Mouse (Mus musculus): Measurements from ENCODE around the gene Nt5c2.

Nt5c2 gene

DNA sequence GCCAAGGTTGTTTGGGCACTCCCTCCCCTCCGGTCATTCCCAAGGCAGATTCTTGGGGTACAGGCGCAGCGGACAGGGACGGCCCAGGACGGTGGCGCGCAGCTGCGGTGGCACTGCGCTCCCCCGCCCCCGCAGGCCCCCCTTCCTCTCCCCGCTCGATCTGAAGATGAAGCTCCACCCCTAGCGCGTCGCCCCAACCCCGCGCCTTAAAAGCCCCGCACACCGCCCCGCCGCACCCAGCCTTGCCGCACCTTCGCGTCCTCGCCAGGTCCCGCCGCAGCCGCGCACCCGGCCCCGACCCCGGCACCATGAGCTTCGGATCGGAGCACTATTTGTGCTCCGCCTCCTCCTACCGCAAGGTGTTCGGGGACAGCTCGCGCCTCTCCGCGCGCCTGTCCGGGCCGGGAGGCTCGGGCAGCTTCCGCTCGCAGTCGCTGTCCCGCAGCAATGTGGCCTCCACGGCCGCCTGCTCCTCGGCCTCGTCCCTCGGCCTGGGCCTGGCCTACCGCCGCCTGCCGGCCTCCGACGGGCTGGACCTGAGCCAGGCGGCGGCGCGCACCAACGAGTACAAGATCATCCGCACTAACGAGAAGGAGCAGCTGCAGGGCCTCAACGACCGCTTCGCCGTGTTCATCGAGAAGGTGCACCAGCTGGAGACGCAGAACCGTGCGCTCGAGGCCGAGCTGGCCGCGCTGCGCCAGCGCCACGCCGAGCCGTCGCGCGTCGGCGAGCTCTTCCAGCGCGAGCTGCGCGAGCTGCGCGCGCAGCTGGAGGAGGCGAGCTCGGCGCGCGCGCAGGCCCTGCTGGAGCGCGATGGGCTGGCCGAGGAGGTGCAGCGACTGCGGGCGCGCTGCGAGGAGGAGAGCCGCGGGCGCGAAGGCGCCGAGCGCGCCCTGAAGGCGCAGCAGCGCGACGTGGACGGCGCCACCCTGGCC, at the start of gene Nt5c2, which contains the start of gene Ina:
TSS of gene Nt5c2 (minus strand) at position 707 of the 935 bp plus-strand sequence.
TSS of gene Ina (plus strand) at position 252 of the 935 bp plus-strand sequence.
- DNase-seq (ENCODE audit: low read depth, low spot score), result peak; percentile 40

DNA sequence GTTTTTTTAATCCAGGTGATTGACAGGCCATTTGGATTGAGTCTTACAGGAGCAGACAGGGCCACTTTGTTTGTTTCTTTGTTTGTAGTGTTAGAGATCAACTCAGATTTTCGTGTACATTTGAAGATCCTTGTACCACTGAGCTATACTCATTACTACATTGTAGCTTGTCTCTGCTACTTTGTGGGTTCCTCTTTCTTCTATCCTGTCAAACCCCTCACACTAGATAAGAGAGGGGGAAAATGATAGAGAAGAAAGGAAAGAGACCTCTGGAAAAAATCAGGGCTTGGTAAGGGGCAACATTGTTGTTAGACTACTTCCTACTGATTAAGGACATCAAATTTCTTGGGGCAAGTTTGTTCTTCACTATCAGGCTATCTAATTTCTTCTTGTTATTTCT, 42.7 kb upstream of the Nt5c2 start:
- DNase-seq (ENCODE audit: low read depth, low spot score), result no peak

DNA sequence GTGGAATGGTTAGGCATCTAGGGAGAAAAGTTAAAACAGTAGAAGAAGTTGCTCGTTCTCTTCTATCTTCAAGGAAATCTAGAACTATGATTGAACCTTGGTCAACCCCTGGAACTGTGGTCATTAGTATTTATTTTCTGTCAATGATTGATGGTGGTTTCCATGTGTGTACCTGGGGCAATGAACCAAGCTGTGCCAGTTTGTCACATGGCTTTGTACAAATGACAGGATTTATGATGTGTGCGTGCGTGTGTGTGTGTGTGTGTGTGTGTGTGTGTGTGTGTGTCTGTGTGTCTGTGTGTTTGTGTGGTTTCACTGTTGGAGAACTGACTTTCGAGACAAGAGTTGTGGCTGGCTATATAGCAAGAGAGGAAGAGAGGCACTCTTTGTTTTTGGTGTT, 38.5 kb upstream of the Nt5c2 start:
- no peak for DNase-seq (ENCODE audit: low read depth, low spot score)

DNA sequence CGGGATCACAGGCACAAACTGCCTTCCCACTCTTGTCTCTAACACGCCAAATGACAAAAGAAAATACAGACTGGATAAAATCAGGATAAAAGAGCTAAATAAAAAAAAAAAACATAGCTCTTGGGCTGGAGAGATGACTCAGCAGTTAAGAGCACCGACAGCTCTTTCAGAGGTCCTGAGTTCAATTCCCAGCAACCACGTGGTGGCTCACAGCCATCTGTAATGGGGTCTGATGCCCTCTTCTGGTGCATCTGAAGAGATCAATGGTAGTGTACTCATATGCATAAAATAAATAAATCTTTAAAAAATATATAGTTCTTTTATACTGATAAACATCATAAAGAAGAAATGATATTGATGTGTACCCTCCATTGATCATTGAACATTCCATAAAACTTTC, 38.0 kb upstream of the Nt5c2 start:
- no peak for DNase-seq (ENCODE audit: low read depth, low spot score)

DNA sequence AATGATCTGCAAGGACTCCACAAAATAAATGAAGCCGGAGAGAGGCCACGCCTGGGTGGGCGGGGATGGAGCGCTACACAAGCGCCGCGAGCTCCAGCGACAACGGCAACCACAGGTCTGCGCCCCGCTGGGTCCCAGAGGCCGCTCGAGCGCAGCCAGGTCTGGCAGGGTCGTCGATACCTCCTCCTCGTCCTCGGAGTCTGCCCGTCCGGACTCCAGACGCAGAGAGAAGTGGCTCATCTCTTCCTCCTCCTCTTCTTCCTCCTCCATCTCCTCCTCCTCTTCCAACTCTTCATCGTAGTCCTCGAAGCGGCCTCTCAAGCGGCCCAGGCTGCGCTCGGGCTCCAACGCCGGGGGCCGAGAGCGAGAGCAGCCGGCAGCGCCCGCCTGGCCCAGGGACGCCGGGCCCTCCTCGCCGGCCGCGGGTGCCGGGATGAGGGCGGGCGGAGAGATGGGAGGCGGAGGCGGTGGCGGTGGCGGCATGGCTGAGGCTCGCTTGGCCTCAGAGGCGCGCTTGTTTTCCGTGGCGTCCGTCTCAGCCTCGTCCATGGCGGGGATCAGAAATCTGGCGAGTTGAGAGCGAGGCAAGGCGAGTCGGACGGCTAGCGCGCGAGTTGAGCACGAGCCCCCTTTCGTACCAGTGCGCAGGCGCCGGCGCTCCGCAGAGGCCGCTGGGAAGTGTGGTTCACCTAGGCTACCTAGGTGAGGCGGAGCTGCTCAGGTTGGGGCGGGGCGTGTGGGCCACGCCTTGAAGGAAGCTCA, 35.5 kb upstream of the Nt5c2 start, which contains the start of gene Pcgf6:
TSS of gene Pcgf6 (minus strand) at position 636 of the 762 bp plus-strand sequence.
- peak; percentile 70 for DNase-seq (ENCODE audit: low read depth, low spot score)

DNA sequence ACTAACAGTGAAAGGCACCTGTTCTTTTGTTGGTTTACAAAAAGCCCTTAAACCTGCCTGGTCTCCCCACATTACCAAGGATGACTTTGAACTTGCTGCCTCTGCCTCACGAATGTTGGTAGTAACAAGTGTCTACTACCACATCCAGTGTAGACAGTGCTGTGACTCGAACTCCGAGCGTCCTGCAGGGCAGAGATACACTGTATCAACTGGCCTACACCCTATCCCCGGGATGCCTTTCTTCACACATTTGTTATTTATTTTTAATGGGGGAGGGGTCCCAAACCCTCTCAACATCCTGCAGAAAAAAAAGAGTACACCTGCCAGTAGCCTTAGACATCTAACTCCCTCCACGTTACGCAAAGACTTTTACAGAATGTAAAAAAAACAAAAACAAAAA, 34.9 kb upstream of the Nt5c2 start:
- DNase-seq (ENCODE audit: low read depth, low spot score), result no peak

DNA sequence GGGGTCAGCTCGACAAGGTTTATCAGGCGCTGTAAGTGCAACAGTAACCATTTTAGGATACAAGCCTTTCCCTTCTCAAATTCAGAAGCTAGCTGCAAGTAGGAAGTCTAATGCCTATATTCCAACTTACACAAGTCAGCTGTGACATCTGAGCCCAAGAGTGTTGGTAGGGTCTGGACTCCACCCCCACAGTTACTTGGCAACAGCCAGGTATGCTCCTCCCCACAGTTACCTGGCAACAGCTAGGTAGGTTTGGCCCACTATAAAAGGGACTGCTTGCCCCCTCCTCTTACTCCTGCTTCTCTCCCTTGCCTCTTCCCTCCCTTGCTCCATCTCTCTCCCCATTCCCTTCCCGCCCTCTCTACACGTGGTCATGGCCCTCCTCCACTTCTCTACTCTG, 34.1 kb upstream of the Nt5c2 start:
- no peak for DNase-seq (ENCODE audit: low read depth, low spot score)

DNA sequence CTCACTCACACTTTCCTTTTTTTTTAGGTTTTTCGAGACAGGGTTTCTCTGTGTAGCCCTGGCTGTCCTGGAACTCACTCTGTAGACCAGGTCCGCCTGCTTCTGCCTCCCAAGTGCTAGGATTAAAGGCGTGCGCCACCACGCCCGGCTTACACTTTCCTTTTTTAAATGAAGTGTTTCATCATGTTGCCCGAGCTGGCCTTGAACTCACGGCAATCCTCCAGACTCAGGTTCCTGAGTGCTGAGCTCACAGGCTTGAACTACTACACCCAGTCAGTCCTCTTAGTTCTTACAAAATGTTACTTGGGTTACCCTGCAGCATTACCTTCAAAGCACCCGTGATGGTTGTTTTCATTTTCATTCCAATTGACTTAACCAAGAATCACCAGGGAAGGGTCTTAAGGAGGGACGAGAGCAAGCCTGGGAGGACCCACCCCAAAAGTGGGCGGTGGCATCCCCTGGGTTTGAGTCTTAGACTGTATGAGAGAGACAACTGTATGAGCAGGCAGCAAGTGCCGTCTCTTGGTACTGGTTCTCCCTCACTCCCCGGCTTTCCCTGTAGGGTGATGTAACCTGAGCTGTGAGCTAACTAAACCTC, 32.4 kb upstream of the Nt5c2 start:
- DNase-seq (ENCODE audit: low read depth, low spot score), result no peak

DNA sequence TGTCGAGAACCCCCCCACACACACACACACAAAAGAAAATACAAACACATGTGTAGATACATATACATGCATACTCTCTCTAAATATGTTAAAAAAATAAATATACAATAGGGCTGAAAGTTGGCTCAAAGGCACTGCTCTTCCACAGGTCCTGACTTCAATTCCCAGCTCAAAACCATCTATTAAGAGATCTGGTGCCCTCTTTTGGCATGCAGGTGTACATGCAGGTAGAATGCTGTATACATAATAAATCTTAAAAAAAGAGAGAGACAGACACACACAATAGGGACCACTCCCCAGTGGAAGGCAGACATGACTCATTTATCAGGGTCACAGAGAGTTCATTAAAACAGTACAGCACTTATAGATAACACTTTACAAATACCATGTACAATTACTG, 31.4 kb upstream of the Nt5c2 start:
- DNase-seq (ENCODE audit: low read depth, low spot score), result no peak

DNA sequence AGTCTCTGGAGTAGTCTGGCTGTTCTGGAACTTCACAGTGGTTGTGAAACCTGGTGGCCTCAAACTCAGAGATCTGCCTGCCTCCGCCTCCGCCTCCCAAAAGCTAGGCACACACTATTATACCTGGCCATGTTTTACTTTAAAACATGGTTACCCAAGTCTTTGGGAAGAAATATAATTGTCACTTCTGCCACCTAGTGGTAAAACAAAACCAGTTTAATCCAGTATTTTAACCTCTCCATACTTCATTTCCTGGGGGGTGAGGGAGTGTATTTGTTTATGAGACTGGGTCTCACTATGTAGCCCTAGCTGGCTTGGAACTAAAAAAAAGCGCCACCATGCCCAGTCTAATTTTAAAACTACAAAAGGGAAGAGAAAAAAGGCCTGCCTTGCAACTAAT, 28.7 kb upstream of the Nt5c2 start:
- DNase-seq (ENCODE audit: low read depth, low spot score), result no peak

DNA sequence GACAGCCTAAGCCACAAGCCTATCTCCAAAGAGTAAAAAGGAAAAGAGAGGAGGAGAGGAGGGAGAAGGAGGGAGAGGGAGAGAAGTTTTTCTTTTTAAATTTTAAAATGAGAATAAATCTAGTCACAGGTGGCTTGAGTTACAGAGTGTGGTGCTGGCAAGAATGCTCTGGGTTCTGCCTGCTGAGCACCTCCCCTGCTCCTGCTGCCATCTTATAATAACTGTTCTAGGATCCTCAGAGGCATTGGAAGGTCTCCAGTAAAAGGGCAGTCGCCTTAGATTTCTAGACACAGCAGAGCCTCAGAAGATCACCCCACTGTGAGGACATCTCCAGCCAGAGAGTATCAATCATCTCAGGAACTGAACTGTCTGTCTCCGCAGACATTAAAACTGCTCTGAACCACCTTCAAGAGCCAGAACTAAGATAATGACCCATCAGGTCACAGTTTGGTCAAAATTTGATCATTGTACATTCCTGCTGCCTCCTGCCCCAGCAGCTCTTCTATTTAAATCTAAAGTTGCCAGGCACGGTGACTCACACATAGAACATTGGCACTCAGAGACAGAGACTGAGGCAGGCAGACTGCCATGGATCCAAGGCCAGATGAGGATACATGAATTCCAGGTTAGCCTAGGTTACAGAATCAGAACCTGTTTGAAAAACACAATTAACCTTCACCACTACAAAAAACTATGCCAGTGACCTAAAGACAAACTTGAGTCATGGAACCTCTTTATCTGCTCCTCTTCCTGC, 25.9 kb upstream of the Nt5c2 start:
- no peak for DNase-seq (ENCODE audit: low read depth, low spot score)

DNA sequence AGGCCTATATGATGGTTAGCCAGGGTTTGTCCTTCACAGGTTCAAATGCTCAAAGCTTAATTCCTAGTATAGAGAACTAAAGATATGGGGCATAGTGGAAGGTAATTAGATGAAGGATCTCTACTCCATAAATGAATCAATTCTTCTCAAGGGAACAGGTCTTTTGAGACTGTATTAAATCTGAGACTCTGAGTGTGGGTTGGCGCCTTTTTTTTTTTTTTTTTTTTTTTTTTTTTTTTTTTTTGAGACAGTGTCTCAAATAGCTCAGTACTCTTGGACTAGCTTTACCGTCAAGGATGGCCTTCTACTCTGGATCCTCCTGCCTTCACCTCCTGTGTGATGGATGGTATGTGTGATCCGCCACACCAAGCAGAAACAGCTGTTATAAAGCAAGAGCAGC, 21.6 kb upstream of the Nt5c2 start:
- DNase-seq (ENCODE audit: low read depth, low spot score), result no peak

DNA sequence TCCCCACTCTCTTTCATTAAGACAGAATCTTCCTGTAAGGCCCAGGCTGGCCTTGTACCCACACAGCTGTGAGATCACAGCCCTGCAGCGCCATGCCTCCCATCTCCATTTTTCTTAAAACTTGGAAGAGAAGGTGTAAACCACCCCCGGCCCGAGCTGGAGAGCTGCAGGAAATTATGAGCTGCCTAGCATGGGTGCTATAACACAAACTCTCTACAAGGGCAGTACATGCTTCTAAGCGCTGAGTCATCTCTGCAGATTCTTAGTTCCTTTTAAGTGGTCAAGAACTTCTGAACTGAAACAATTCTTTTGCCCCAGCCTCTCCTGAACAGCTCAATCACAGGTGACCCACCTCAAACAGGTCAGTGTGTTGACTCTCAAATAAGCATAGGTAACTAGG, 20.0 kb upstream of the Nt5c2 start:
- DNase-seq (ENCODE audit: low read depth, low spot score), result no peak

DNA sequence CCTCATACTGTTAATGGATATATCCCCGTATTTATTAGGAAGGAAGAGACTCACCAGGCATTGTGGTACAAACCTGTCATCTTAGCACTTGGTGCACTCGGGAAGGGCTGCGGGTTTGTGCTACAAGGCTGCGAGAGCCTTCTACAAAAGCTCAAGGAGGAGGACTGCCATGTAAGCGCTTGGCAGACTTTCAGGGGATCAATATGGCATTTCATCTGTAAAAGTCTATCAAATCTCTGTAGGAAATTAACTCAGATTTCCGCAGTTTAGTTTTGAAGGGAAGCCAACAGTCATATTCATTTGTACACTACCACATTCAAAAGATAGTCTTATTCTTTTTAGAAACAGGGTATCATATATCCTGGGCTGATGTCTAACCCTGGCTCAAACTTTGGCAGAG, 16.8 kb upstream of the Nt5c2 start:
- no peak for DNase-seq (ENCODE audit: low read depth, low spot score)

DNA sequence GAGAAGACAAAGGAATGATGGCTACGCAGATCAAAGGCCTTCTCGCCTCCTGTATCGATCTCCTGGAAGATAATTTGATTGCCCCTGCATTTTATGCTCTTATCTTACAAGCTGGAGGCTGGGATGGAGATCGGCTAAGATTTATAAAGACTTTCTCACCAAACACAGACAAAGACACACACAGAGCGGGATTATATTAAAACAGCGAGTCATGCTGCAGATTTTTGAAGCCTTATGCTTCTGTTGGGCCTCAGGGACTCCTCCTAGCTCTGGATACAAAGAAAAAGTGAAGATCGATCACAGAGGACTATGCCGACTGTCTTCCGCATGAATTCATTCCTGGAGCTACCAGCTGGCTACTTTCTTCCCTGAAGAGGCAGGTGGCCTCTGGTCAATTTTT, 14.8 kb upstream of the Nt5c2 start:
- no peak for DNase-seq (ENCODE audit: low read depth, low spot score)

DNA sequence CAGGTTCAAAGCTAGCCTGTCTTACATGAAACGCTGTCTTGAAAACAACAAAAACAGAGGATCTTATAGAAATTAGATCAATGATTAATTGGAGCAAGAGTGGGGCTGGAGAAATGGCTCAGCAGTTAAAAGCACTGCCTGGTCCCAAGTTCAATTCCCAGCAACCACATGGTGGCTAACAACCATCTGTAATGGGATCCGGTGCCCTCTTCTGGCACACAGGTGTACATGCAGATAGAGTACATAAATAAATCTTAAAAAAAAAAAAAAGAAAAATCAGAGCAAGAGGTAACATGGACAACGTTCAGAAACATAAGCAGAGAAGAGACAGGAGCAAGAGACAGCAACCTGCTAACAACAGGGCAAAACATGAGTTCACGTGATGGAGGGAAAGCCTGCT, 11.6 kb upstream of the Nt5c2 start:
- no peak for DNase-seq (ENCODE audit: low read depth, low spot score)

DNA sequence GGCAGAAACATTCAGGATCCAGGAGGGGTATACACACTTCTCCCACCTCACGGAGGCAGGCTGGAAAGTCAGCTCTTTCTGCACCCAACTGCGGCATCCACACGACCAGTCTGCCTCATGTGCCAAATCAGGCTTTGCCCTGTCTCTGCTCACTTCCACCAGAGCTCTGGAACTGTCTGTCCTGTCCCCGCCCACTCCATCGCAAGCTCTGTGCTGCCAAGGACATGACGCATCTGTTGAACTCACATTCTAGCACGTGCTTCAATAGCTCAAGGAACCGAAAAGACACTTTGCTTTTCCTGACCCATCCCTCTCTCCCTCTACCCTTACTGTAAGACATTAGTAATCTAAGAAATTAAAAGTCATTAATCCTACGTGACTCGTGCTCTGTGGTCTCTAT, 10.0 kb upstream of the Nt5c2 start:
- DNase-seq (ENCODE audit: low read depth, low spot score), result no peak

DNA sequence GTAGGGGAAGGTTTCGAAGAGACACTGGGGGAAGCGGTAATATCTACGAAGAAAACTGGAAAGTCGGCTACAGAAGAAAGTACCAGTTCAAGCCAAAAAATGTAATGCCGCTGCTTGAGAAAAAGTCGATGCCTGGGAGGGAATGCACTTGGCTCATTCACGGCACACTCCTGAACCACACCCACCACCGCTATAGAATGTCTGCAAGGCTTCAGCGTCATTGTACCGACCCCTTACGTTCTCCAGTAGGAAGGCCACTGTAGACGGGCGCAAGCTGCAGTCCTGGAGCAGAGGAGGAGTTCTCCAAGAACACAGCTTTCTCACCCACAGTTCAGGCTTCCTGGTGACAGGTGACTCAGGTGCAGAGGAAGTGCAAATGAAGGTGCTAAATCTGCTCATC, 8.6 kb upstream of the Nt5c2 start:
- no peak for DNase-seq (ENCODE audit: low read depth, low spot score)

DNA sequence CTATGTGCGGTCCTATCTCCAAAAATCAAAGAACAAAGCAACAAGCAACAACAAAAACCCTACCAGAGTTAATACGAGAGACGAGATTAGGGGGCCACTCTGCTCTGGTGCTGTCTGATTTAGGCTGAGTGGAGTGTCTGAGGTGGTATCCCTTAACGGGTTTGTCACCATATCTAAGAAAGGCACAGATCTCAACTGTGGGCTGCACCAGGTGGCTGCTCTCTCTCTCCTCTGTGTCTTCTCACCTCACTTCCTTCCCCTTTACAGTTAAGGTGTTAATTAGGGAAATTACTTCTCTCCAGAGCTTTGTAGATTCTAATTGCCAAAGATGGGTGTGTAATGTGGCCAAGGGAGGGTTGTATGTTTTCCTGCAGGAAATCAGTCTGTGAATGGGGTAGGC, 7.8 kb upstream of the Nt5c2 start:
- no peak for DNase-seq (ENCODE audit: low read depth, low spot score)

DNA sequence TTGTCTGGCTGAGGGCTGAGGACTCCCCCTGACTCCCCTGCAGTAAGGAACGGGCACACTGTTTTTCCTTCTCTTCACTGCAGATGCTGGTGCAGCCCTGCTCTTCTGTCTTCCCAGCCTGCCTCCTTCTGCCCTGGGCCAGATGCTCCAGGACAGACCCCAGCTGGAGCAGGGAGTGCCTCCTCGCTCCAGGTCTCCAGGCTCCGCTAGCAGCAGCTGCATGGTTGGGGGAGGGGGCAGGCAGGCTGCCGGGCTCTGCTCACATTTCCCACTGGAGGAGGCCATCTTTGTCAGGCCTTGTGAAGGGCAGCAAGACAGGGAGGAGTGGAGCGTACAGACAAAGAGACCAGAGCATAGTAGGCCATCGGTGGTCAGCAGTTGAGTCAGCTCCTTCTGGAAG, 4.4 kb upstream of the Nt5c2 start:
- DNase-seq (ENCODE audit: low read depth, low spot score), result no peak

DNA sequence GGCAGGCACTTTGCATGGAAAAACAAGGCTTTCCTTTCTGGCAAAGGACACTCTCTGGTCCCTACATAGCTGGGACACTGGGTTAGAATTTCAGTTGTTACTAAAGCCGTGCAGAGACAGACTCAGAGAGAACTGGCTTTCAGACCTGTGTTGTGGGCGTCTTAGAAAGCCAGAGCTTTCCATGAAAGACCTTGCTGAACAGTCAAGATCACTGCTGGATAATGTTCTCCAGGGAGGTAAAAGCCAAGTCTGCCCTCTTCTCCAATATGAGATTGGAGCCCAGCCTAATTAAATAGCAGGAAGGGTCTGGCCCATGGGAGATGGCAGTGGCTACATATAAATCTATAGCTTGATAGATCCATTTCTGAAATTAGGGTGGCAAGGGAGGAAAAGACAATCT, 3.4 kb upstream of the Nt5c2 start:
- DNase-seq (ENCODE audit: low read depth, low spot score), result no peak

DNA sequence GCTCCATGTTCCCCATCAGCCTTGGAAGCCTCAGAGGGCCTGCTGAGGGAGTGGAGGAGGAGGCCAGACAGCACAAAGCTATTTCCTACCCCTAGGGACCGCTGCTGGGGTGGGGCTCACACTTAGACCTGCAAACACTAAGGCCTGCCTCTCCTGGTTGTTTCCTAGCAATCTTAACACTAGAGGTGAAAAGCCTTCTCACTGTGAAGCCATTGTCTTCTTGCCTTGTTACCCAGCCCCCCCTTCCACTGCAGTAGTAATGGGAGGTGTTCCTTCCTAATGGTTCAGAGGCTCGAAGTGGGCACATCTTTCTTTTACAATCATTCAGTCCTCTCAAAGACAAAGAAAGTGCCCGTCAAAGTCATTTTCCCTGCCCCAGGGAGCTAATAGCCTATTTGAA, 2.9 kb upstream of the Nt5c2 start:
- DNase-seq (ENCODE audit: low read depth, low spot score), result no peak

Measured in retina, adult 2 months (tissue).